Mouse (Mus musculus) CH12.LX (cell line): ENCODE measurements at regions not wholly inside any gene's neighbourhood (a gene's known extent, or its start where the extent isn't known, plus 50 kb on each side); places are given as distances from the start of the nearest gene placed in this dataset.

Experiments
- DNase-seq: peaks from one replicate; pipeline ENCODE4 v3.0.0-alpha.2; 2013; ENCODE audit errors: extremely low read depth
- H3K27ac ChIP-seq: 2 replicates; pipeline ENCODE4 v1.5.1; 2012; ENCODE audit warnings: low read depth, mild to moderate bottlenecking, control low read depth, moderate library complexity; ENCODE audit not compliant: insufficient read depth
- H3K27me3 ChIP-seq: replicated peaks from 2 replicates; pipeline ENCODE3; 2012; ENCODE audit warnings: inconsistent platforms
- H3K36me3 ChIP-seq, 2 experiments: replicated peaks in 1 of 2; 2 replicates each; pipeline versions ENCODE3 to v1.6.1; 2012; ENCODE audit warnings: inconsistent platforms in 1 of 2, low read length in 1 of 2, mild to moderate bottlenecking in 1 of 2, mixed read lengths in 1 of 2, moderate library complexity in 1 of 2; ENCODE audit not compliant: control insufficient read depth in 1 of 2, insufficient read depth in 1 of 2
- H3K4me1 ChIP-seq, 2 experiments: 2 replicates each; pipeline ENCODE4 v1.6.1; 2012; ENCODE audit warnings: inconsistent platforms in 1 of 2, moderate library complexity in 1 of 2; ENCODE audit not compliant: insufficient read depth in 2 of 2, control insufficient read depth in 1 of 2
- H3K4me2 ChIP-seq: 2 replicates; pipeline ENCODE4 v1.6.1; 2012; ENCODE audit warnings: low read depth, mild to moderate bottlenecking, control low read depth; ENCODE audit not compliant: poor library complexity, insufficient read depth, severe bottlenecking
- H3K4me3 ChIP-seq, 3 experiments: fragments of 150-350 bp in 1 of 3; sonication (generic) in 1 of 3; replicated peaks in 1 of 3; 2 replicates each; pipeline versions ENCODE3 to v1.5.1; 2011 to 2012; ENCODE audit warnings: low read depth in 2 of 3, low read length in 2 of 3, mild to moderate bottlenecking in 2 of 3, moderate library complexity in 2 of 3, control low read depth in 1 of 3, improper control_type of control experiment in 1 of 3, inconsistent platforms in 1 of 3, mixed read lengths in 1 of 3; ENCODE audit not compliant: poor library complexity in 1 of 3
- H3K79me2 ChIP-seq: replicated peaks from 2 replicates; pipeline ENCODE4 v1.6.1; 2012; ENCODE audit warnings: mild to moderate bottlenecking, moderate library complexity; ENCODE audit not compliant: control insufficient read depth, poor library complexity, insufficient read depth, severe bottlenecking; ENCODE audit errors: extremely low read depth
- H3K9ac ChIP-seq: 2 replicates; pipeline ENCODE4 v1.6.1; 2012; ENCODE audit warnings: low read depth, mild to moderate bottlenecking, control low read depth, moderate library complexity; ENCODE audit not compliant: insufficient read depth
- H3K9me3 ChIP-seq: replicated peaks from 2 replicates; pipeline ENCODE3; 2012; ENCODE audit warnings: low read length, inconsistent platforms, mixed read lengths
- BHLHE40 ChIP-seq: IDR thresholded peaks from 2 replicates; pipeline ENCODE4 v1.6.1; 2011; ENCODE audit warnings: mild to moderate bottlenecking, low read depth, low read length, improper control_type of control experiment
- CHD2 ChIP-seq: IDR thresholded peaks from 2 replicates; pipeline ENCODE4 v1.6.1; 2011; ENCODE audit warnings: low read length, improper control_type of control experiment
- CTCF ChIP-seq, 2 experiments: IDR thresholded peaks in 1 of 2; conservative IDR thresholded peaks in 1 of 2; 2 replicates each; pipeline ENCODE4 v1.5.1; 2011 to 2012; ENCODE audit warnings: low read depth in 2 of 2, low read length in 2 of 2, improper control_type of control experiment in 1 of 2, inconsistent platforms in 1 of 2, mild to moderate bottlenecking in 1 of 2, moderate library complexity in 1 of 2
- E2F4 ChIP-seq: IDR thresholded peaks from 2 replicates; pipeline ENCODE4 v1.6.1; 2011; ENCODE audit warnings: low read depth, low read length, improper control_type of control experiment; ENCODE audit not compliant: insufficient replicate concordance
- ELF1 ChIP-seq: IDR thresholded peaks from 2 replicates; pipeline ENCODE4 v1.6.1; 2014; ENCODE audit warnings: low read depth, mild to moderate bottlenecking, inconsistent platforms, low read length, improper control_type of control experiment
- ETS1 ChIP-seq: conservative IDR thresholded peaks from 2 replicates; pipeline ENCODE4 v1.6.1; 2012; ENCODE audit warnings: low read depth, mild to moderate bottlenecking, inconsistent platforms, low read length, improper control_type of control experiment, moderate library complexity
- GABPA ChIP-seq: IDR thresholded peaks from 2 replicates; pipeline ENCODE4 v1.6.1; 2012; ENCODE audit warnings: low read depth, low read length, improper control_type of control experiment, inconsistent platforms; ENCODE audit not compliant: insufficient replicate concordance
- HCFC1 ChIP-seq: IDR thresholded peaks from 2 replicates; pipeline ENCODE4 v1.6.1; 2012; ENCODE audit warnings: low read depth, mild to moderate bottlenecking, inconsistent platforms, low read length, improper control_type of control experiment
- IRF4 ChIP-seq: IDR thresholded peaks from 2 replicates; pipeline ENCODE4 v1.6.1; 2014; ENCODE audit warnings: low read depth, mild to moderate bottlenecking, inconsistent platforms, low read length, improper control_type of control experiment
- JUN ChIP-seq: IDR thresholded peaks from 2 replicates; pipeline ENCODE4 v1.6.1; 2011; ENCODE audit warnings: low read depth, mild to moderate bottlenecking, low read length, improper control_type of control experiment, moderate library complexity; ENCODE audit not compliant: insufficient read depth
- JUND ChIP-seq: conservative IDR thresholded peaks from 2 replicates; pipeline ENCODE4 v1.6.1; 2011; ENCODE audit warnings: low read depth, low read length, improper control_type of control experiment
- KAT2A ChIP-seq: IDR thresholded peaks from 2 replicates; pipeline ENCODE4 v1.6.1; 2012; ENCODE audit warnings: low read length, improper control_type of control experiment, inconsistent platforms; ENCODE audit not compliant: insufficient replicate concordance
- MAFK ChIP-seq: IDR thresholded peaks from 2 replicates; pipeline ENCODE4 v1.6.1; 2011; ENCODE audit warnings: low read length, improper control_type of control experiment; ENCODE audit not compliant: insufficient replicate concordance
- MAZ ChIP-seq: IDR thresholded peaks from 2 replicates; pipeline ENCODE4 v1.6.1; 2012; ENCODE audit warnings: low read depth, mild to moderate bottlenecking, inconsistent platforms, low read length, improper control_type of control experiment, moderate library complexity
- MEF2A ChIP-seq: IDR thresholded peaks from 2 replicates; pipeline ENCODE4 v1.6.1; 2014; ENCODE audit warnings: low read depth, mild to moderate bottlenecking, inconsistent platforms, low read length, improper control_type of control experiment, borderline replicate concordance
- MYC ChIP-seq: IDR thresholded peaks from 2 replicates; pipeline ENCODE4 v1.6.1; 2011; ENCODE audit warnings: low read depth, mild to moderate bottlenecking, improper control_type of control experiment, low read length
- NELFE ChIP-seq: IDR thresholded peaks from 2 replicates; pipeline ENCODE4 v1.6.1; 2011; ENCODE audit warnings: low read depth, low read length, improper control_type of control experiment
- NRF1 ChIP-seq: IDR thresholded peaks from 2 replicates; pipeline ENCODE4 v1.6.1; 2014; ENCODE audit warnings: low read depth, mild to moderate bottlenecking, inconsistent platforms, low read length, improper control_type of control experiment, moderate library complexity
- PAX5 ChIP-seq: IDR thresholded peaks from 2 replicates; pipeline ENCODE4 v1.6.1; 2012; ENCODE audit warnings: low read length, inconsistent platforms, mixed read lengths
- POLR2A ChIP-seq: IDR thresholded peaks from 2 replicates; pipeline ENCODE4 v1.6.1; 2011; ENCODE audit warnings: low read depth, mild to moderate bottlenecking, improper control_type of control experiment, low read length
- POLR2AphosphoS2 ChIP-seq: IDR thresholded peaks from 2 replicates; pipeline ENCODE4 v1.6.1; 2011; ENCODE audit warnings: low read depth, low read length, improper control_type of control experiment
- RAD21 ChIP-seq: IDR thresholded peaks from 2 replicates; pipeline ENCODE4 v1.6.1; 2011; ENCODE audit warnings: low read depth, mild to moderate bottlenecking, low read length, improper control_type of control experiment, moderate library complexity
- RCOR1 ChIP-seq: conservative IDR thresholded peaks from 2 replicates; pipeline ENCODE4 v1.6.1; 2012; ENCODE audit warnings: low read depth, mild to moderate bottlenecking, inconsistent platforms, low read length, improper control_type of control experiment
- SIN3A ChIP-seq: IDR thresholded peaks from 2 replicates; pipeline ENCODE4 v1.6.1; 2012; ENCODE audit warnings: low read length, improper control_type of control experiment, inconsistent platforms
- SMC3 ChIP-seq: IDR thresholded peaks from 2 replicates; pipeline ENCODE4 v1.6.1; 2011; ENCODE audit warnings: low read depth, low read length, improper control_type of control experiment
- TBP ChIP-seq: conservative IDR thresholded peaks from 2 replicates; pipeline ENCODE4 v1.6.1; 2011; ENCODE audit warnings: low read depth, low read length, improper control_type of control experiment
- ZC3H11A ChIP-seq: IDR thresholded peaks from 2 replicates; pipeline ENCODE4 v1.6.1; 2012; ENCODE audit warnings: low read depth, mild to moderate bottlenecking, inconsistent platforms, low read length, improper control_type of control experiment
- ZKSCAN1 ChIP-seq: IDR thresholded peaks from 2 replicates; pipeline ENCODE4 v1.6.1; 2012; ENCODE audit warnings: low read depth, inconsistent platforms, low read length, improper control_type of control experiment, borderline replicate concordance
- ZMIZ1 ChIP-seq: IDR thresholded peaks from 2 replicates; pipeline ENCODE4 v1.6.1; 2012; ENCODE audit warnings: low read depth, mild to moderate bottlenecking, inconsistent platforms, low read length, improper control_type of control experiment
- dilution Hi-C: fragments of 300-500 bp; cut with MboI; formaldehyde crosslinking; loops from 2 replicates; pipeline ENCODE4 v1.14.3; 2020; ENCODE audit warnings: low sequenced_read_pairs; ENCODE audit not compliant: extremely low pct_unique_long_range_greater_than_20kb, extremely low pct_ligation_motif_present
- in situ Hi-C: fragments of 300-500 bp; cut with MboI; formaldehyde crosslinking; loops from 3 replicates; pipeline ENCODE4 v1.14.3; 2019; ENCODE audit warnings: low sequenced_read_pairs, low pct_ligation_motif_present, low pct_unique_long_range_greater_than_20kb, mixed read lengths

DNA sequence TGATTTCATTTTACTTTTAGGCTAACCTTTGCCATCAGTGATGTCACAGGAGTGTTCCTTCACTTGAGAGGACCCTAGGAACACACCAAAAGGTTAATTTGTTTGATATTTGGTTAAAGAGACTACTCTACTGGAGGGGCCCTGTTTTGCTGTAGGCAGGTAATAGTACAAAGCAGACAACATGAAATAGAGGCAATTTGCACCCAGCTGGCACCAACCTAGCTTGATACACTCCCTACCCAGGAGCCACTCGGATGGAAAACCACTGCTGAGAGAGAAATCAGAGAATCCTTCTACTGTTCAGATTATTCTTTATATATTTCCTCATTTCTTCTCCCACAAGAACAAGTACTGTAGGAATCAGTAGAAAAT lies 698.7 kb upstream of the Cited2 start:
- in situ Hi-C loops = no loop called here
- DNase-seq = no peak
- Histone ChIP-seq H3K79me2 (no peaks in the 10 kb centered on the region), H3K9ac (no peak overlapping the region), H3K4me3 (no peak overlapping the region), H3K27me3 (no peaks in the 10 kb centered on the region), H3K27ac (peak overlapping the region; percentile 53; the same call in 1 of the 2 replicates), H3K9me3 (no peaks in the 10 kb centered on the region), H3K4me1 (peaks cover 18 to 25% of the 10 kb centered on the region in 2 experiments; a peak in 3 of 4 replicates), H3K36me3 (no peaks in the 10 kb centered on the region), H3K4me2 (peak overlapping the region; percentile 47; the same call in 1 of the 2 replicates)
- TF ChIP-seq KAT2A (no peak), JUN (no peak), SMC3 (no peak), PAX5 (no peak), RAD21 (no peak), NRF1 (no peak), ZC3H11A (no peak), SIN3A (no peak), JUND (no peak; the same call in 1 of the 2 replicates), GABPA (no peak), MAFK (no peak), CHD2 (no peak), ZKSCAN1 (no peak), BHLHE40 (no peak), RCOR1 (no peak), E2F4 (no peak), MYC (no peak), MAZ (no peak), NELFE (no peak)
- dilution Hi-C loops = no loop called here

GRCm38 (mm10) chr10:17034892-17035775 lies 687.9 kb upstream of the Cited2 start:
- in situ Hi-C loops (no loop called here), dilution Hi-C loops (no loop called here)
- H3K4me2 ChIP-seq = no peak overlapping the region
- H3K4me1 ChIP-seq = no peaks in the 10 kb centered on the region; a peak in 1 of 4 replicates
- no peaks in the 10 kb centered on the region for H3K36me3 ChIP-seq
- H3K27ac ChIP-seq = no peak overlapping the region
- no peak overlapping the region for H3K9ac ChIP-seq
- no peaks in the 10 kb centered on the region for H3K27me3 ChIP-seq
- H3K9me3 ChIP-seq = no peaks in the 10 kb centered on the region
- no peak overlapping the region for H3K4me3 ChIP-seq
- DNase-seq = no peak
- no peak for TF ChIP-seq PAX5
- TF ChIP-seq MEF2A = no peak
- no peak for TF ChIP-seq JUND
- no peak for TF ChIP-seq POLR2AphosphoS2
- no peak for TF ChIP-seq RCOR1
- TF ChIP-seq ZMIZ1 = no peak
- no peak for TF ChIP-seq ETS1
- TF ChIP-seq IRF4 = no peak
- TF ChIP-seq ZKSCAN1 = no peak
- TF ChIP-seq SIN3A = no peak
- TF ChIP-seq RAD21 = no peak
- TF ChIP-seq NELFE = no peak
- no peak for TF ChIP-seq JUN
- TF ChIP-seq MYC = no peak
- no peak for TF ChIP-seq ELF1
- no peak for TF ChIP-seq CTCF (conservative IDR thresholded peaks at IDR 0.05 in 1 of 2, IDR thresholded peaks at IDR 0.05 in 1 of 2; ENCODE audit: low read depth in 2 of 2, low read length in 2 of 2)
- no peak for TF ChIP-seq POLR2A
- no peak for TF ChIP-seq TBP
- no peak for TF ChIP-seq HCFC1
- H3K79me2 ChIP-seq = no peaks in the 10 kb centered on the region
